Mouse (Mus musculus): Measurements from ENCODE around the gene Dusp10. TPM values are rescaled to one million over a fixed set of nuclear protein-coding genes. Genes with fewer than 3 reads are reported as not detected.

Dusp10 gene
- total RNA-seq, 4 experiments from 2014 or later: 5.8 to 8.3 (median 7.4) TPM

DNA sequence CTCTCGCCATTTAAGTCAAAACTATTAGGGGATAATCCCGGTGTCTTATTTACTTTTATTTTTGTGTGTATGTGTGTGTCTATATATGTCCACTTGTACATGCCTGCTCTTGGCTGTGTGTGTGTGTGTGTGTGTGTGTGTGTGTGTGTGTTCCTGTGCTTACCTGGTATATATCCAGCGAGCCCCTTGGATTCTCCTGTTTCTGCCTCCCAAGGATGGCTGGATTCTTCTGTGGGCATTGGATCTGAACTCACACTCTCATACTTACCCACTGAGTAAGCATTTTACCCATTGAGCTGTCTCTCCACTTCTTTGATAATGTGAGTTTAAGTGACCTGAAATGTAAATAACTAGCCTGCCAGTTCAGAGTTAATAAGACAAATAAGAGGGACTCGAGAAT is 40.6 kb downstream of the Dusp10 start:
- DNase-seq (ENCODE audit: low spot score): no peak

DNA sequence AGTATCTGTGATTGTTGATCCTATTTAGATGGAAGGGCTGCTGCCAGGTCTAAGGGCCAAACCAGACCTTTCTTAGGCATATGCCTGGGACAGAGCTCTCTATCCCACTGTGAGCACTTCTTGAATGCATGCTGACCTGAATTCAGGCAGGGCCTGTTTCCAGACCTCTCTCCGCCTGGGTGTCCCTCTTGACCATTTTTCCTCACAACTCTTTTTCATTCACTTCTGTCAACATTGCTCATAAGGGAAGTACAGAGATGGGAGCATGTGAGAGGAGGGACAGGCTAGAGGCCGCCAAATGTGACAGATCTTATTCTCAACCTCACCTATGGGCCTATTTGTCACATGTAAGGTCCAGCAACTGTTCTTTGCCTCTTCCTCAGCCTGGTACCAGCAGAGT is 41.1 kb downstream of the Dusp10 start:
- DNase-seq (ENCODE audit: low spot score): no peak

DNA sequence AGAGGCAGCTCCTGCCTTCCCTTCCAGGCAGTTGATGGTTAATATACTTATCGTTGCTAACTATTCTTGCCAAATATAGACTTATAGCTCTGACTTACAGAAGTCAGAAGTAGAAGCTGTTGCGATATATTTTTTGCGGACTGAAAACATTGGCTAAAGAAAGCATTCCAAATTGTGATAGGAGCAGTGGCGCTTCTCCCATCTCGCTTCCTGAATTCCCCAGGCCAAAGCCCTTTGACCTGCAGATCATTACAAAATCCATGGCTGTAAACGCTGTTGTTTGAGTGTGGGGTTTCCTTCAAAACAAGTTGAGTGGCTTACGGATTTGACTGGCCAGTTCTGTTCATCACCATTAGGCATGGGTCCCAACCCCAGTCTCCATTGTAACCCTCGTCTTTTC is 45.1 kb downstream of the Dusp10 start:
- no peak for DNase-seq (ENCODE audit: low spot score)

DNA sequence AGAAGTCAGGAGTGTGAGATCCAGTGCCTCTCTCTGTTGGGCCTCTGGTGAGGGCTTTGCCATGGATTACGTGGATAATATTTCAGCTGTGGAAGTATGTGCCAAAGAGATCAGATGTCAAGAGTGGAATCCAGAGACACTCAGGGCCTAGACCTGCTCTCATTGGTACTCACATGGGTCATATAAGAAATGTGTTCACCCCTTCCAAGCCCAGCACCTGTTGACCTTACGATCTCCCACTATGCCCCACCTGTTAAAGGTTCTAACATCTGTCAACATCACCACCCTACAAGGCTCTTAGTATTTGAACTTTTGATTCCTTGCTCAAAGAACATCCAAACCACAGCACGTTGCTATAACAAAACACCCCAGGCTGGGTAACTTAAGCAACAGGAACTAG is 46.7 kb downstream of the Dusp10 start:
- no peak for DNase-seq (ENCODE audit: low spot score)

DNA sequence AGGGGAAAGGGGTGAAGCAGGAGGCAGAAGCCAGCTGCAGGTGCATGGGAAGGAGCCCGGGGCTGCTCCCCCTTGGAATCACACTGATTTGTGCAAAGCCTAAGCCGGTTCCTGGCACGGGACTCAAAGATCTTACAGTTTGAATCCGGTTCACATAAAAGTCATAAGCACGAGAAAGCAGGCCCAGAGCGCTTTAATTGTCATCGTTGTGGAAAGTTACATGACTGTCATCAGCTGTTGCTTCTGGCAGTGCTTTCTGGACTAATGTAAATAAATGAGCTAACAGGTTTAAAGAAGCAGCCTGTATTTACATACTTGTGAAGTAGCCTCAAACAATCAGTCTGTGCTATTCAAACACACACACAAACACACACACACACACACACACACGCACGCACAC is 47.3 kb downstream of the Dusp10 start:
- no peak for DNase-seq (ENCODE audit: low spot score)

DNA sequence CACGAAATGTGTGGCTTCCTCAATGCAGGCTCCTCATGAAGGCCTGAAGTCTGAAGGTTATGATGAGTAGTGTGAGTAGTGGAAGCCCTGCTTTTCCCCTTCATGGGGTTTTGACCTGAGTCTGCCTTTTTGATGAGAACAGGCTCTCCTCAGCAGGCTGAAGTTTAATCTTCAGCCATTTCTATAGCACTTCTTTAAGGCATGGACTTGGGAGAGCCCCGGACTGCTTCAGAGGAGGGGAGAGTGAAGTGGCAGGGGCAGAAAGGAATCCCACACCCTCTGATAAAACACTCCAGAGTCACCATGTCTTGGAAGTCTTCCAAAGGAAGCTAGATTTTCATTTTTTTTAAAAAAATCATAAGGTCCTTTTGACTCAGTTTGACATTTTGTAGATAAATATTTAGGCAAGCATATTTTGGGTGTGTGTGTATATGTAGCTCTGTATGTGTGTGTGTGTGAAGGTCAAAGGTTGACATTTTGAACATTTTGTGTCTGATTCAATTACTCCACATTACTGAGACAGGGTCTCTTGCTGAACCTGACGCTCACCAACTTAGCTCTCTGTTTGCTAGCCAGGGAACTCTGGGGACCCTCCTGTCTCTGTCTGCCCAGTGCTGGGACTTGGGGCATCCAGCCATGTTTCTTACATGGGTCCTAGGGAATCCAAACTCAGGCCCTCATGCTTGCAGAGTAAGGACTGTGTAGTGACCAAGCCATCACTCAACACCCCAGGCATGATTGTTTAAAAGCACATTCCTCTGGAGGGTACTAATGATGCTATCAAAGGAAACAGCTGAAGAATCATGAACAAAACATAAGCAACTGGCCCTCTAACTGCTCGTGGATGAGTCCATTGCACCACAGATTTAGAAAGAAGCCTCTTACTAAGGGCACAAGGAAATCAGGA is 48.0 kb downstream of the Dusp10 start:
- DNase-seq (ENCODE audit: low spot score): no peak

DNA sequence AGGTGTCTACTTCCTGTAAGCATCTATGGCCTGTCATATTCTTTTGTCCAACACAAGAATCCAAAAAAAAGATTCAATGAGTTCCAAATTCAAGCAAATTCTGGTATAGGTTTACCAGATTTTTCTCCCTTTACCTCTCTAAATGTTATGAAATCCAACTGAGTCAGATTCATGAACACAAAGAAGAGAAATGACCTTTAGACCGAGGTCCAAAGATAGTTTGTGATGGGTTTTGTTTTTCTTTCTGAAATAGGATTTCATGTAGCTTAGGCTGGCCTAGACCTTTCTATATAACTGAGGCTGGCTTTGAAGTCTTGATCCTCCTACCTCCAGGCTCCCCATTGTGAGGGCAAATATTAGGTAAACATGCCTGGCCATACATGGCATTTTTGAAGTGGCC is 48.8 kb downstream of the Dusp10 start:
- DNase-seq (ENCODE audit: low spot score): no peak

DNA sequence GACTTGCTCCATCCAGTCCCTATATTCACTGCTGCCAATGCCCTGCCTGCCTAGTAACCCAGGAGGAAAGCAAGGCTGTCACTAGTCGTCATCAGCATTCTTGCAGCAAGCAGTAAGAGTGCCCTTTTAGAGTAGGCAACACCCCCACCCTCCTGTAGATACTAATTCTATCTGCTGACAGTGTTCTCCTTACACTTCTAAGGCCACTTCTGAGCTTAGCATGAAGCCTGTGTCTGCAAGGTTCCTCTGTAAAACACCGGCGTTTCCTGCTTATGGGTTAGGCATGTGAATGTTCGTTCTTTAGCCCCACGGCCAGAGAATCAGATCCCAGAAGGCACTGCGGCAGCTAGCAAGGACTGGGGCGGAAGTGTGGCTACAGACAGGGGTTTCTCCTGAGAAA is 51.2 kb downstream of the Dusp10 start:
- DNase-seq (ENCODE audit: low spot score): no peak

DNA sequence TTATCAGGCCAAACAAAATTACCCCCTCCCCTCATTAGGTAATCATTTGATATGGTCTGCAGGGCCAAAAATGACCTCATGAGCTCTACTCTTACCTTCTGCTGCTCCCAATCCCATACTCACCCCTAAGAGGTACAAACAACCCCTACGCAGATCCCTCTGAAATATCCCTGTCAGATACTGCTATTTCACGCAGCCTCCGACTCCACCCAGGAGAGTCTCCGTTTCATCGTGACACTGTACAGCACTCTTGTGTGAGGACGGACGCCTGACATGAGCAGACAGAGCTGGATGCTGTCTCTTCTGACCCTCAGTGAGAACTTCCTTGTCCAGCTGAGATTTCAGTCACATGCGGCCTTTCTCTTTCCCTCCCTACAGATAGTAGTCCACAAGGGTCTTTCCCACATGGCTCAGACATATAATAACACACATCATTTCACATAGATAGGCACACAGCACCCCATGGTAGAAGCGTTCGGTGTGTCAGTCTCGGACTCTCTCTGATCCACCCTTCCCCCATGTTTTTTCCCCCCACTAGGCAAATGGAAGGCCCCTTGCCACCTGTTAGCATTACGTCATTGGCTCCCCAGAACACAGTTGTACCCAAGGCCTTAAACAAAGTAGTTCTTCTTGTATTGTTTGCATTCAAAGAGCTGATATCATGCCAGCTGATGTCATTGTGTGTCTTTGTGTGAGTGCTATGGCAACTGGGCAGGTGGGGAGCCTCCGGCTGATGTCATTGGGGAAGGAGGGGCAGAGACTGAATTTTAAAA is 52.7 kb downstream of the Dusp10 start:
- no peak for DNase-seq (ENCODE audit: low spot score)

DNA sequence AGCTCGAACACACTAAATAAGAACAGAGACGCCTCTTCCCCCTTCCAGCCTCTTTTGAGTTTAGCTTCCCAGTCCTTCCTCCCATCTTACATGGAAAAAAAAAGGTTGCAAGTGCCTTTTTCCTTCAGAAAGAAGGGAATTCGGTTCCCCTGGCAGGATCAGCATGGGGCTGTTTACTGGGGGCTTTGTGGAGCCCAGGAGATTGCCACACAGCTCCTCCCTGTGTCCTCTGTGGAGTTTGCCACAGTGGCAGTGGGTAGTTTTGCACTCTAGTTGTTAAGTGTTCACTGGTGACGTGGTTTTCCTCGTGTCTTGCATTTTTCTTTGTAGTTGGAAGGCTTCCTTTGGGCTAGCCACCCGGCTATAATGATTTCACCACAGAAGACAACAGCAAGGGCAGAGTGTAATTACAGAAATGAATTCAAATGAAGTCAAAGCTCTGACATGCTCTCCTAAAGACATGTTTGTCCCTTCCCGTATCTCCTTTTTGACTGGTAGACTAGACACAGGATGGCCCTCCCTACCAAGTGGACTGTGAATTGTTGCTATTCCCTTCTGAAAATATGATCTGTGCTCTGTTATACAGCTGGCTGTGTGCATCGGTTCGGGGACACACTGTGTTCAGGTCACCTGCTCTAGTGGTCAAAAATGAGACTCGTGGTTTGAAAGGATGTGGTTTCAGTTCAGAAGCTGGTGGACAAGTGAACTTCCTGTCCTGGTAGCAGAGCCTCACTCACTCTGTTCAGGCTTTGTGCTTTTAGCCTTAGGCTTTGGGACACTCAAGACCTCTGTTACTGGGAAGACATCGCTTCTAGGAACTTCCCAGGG is 53.6 kb downstream of the Dusp10 start:
- DNase-seq (ENCODE audit: low spot score): no peak

DNA sequence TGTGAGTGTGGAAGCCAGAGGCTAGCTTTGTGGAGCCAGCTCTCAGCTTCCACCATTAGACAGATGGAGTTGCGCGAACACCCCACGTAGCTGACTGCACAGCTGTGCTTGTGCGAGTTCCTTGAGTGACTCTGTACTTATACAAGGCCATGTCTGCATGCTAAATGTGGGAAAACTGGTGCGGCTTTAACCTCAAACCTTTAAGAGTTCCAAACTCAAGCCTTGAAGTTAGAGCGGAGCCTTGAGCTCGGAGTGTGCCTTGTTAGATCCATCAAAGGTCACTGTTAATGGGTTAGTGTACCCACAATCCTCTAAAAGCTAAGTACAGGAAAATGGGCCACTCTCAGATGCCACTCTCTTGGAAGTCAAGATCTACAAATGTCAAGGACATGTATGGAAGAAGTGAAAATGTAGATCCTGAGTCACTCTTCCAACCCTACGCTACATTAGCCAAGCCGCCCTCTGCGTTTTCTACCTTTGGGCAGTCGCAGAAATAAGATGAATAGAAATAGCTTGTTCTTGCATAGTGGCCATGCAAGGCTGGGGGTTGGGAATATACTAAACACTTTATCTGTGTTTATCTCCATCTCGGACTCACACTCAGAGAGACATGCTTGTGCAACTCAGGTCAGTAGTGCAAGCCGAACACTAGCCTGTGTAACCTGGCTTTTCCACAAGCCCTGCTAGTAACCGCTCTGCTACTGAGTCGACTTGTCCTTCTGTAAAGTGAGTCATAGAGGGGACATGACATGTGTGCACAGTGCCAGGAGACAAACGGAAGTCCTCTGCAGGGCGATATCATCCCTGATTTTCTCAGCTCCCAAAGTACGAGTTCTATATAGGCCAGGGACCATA is 54.8 kb downstream of the Dusp10 start:
- no peak for DNase-seq (ENCODE audit: low spot score)

DNA sequence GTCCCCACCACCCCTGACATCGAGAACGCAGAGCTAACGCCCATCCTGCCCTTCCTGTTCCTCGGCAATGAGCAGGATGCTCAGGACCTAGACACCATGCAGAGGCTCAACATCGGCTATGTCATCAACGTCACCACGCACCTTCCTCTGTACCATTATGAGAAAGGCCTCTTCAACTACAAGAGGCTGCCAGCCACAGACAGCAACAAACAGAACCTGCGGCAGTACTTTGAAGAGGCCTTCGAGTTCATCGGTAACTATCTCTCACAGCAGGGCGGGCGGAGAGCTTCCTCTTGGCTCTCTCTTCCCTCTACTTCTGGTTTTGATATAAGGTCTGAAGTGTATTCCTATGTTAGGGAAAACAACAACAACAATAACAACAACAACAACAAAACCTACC is 55.9 kb downstream of the Dusp10 start:
- no peak for DNase-seq (ENCODE audit: low spot score)

DNA sequence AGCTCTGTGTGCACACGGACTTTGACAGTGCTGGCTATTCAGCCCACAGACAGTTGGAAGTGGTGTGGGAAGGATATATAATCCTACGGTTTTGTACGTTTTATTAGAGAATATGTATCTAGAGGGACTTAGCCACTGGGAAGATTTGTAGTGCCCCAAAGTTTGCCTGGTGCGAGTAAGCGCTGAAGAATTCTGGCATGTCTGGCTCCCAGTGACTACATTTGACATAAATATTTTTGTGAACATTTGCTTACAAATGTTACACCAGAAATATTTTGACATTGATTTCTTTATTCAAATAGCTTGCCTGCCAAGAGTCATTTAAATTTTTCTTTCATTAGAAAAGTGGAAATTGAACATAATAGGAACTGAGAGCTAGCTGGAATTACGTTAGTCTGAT is 63.0 kb downstream of the Dusp10 start:
- DNase-seq (ENCODE audit: low spot score): no peak

DNA sequence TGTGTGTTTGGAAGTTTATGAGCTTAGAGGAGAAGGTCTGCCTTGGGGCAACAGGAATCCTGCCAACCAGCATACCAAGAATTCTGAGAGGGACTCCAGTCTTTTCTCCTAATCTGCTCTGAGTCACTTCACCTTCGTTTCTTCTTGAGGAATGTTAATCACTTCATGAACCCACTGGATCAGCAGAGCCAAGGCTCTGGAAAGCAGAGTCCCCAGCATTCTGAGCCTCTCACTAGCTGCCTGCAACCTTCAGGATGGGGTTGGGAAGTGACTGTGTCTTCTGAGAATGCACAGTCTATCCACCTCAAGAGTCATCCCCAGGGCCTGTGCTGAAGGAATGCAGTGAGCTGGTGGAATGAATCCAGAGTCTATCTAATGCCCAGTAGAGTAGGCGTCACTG is 63.7 kb downstream of the Dusp10 start:
- no peak for DNase-seq (ENCODE audit: low spot score)

DNA sequence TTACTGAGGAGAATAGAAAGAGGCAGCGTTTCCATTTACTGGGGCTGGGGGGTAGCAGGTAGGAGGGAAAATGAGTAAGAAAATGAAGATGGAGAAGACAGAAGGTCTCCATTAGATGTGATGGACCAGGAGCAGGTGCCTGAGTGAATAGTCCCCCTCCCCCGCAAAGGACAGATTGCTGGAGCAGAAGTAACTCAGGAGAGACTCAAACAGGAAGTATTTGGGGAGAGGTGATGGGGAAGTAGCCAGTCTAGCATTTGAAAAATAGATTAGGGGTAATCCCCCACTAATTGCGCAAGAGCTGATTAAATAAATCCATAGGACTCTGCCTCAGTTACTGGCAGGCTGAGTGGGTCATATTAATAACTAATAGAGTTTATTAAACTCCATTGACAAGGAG is 66.2 kb downstream of the Dusp10 start:
- DNase-seq (ENCODE audit: low spot score): no peak

DNA sequence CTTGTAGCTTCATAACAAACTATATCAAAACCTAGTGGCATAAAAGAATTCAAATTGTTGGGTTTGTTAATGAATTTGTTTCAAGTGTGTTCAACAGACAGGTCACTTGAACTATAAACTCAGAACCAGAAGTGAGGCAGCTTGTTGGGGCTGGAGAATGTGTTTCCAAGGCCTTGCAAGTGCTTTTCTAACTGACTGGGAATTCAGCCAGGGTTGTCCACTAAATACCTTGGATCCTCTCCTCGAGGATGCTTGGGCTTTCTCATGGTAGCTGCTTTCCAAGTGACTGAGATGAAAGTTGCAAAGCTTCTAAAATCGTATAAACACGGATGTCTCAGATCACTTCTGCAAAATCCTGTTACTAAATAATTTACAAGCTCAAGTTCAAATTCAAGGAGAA is 69.6 kb downstream of the Dusp10 start:
- DNase-seq (ENCODE audit: low spot score): no peak

DNA sequence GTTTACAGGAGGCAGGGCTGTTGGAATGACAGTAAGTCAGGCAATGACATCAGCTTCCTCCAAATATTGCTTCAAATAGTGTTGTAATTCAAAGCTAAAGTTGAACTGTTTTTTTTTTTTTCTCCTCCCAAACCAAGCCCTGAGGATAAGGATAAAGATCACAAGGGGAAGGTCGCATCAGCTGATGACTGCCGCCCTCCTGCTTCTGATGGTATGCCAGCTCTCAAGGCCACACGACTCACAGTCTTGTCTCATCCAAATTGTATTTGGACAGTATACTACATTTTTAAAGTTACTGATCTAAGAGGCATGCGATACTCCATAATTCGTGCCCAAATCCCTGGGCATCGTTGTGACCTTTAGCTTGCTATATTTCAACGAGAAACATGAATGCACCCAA is 70.1 kb downstream of the Dusp10 start:
- DNase-seq (ENCODE audit: low spot score): no peak

DNA sequence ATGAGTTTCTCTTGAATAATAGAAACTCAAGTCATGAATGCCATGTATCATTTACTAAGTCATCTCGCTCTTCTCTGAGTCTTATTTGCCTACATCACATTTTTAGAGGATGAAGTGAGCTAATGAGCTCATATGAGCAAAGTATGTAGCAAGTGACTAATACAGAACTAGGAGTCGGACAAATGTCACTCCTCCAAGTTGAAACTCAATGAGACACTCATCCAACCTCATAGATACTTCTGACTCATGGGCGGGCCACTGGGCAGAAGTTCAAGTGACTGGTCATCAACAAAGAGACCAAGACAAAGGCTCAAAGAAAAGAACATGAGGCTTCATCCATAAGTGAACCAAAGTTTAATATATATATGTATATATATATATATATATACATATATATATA is 71.9 kb downstream of the Dusp10 start:
- no peak for DNase-seq (ENCODE audit: low spot score)

DNA sequence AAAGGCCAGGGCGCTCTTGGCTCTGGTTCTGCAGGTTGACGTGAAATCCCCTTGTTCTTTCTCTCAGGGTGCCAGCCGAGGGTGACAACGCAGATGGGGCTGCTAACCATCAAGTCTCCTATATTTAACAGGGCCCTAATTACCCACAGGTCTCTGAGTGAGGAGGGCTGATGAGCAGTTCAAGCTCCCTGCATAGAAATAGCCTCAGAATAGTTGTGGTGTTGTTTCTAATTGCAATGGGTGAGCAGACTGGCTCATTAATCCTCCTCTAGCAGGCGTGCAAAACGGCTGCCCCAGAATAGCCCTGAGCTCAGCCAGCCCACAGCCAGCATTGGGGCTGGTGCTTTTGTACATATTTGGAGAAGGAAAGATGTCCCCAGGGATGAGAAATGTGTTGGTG is 77.4 kb downstream of the Dusp10 start:
- no peak for DNase-seq (ENCODE audit: low spot score)

DNA sequence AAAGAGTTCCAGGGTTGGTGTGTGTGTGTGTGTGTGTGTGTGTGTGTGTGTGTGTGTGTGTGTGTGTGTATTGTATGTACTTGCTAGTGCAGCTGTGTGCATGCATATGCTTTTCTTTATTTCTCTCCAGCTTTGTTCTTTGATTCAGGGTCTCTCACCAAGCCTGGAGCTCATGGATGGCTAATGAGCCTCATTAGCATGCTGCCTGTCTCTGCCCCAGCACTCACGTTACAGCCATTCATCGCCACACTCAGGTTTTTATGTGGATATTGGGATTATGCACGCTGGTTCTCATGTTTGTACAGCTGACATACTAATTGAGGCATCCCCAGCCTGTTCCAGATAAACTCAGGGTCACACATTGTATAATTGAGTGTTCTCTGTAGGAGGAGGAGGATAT is 81.8 kb downstream of the Dusp10 start:
- DNase-seq (ENCODE audit: low spot score): no peak

DNA sequence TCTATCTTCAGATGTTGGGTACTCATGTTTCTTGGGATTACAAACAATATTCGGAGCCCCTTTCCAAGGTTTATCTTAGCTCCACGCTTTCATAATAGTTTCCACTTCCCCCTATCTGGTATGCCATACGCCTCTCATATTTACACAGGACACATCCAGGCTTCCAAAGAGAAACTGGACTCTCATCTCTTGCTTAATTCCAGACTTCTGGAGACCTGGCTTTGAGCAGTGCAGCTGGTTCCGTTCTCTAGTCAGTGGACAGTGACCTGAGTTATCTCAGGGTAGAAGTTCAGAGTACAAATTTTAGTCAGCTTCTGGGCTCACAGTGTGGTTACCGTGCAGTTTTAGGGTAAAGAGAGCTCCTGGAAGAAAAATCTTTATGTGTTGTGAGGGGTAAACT is 87.3 kb downstream of the Dusp10 start:
- DNase-seq (ENCODE audit: low spot score): no peak
